Mouse (Mus musculus): Measurements from ENCODE around the gene Stx16. TPM values are rescaled to one million over a fixed set of nuclear protein-coding genes. Genes with fewer than 3 reads are reported as not detected.

The Stx16 gene
- total RNA-seq (2014; fragmentation: Nextera tagmentation): 29.5 and 37.2 TPM in 2 replicates
- 25.0 and 32.9 TPM in 2 replicates for total RNA-seq (2017)

DNA sequence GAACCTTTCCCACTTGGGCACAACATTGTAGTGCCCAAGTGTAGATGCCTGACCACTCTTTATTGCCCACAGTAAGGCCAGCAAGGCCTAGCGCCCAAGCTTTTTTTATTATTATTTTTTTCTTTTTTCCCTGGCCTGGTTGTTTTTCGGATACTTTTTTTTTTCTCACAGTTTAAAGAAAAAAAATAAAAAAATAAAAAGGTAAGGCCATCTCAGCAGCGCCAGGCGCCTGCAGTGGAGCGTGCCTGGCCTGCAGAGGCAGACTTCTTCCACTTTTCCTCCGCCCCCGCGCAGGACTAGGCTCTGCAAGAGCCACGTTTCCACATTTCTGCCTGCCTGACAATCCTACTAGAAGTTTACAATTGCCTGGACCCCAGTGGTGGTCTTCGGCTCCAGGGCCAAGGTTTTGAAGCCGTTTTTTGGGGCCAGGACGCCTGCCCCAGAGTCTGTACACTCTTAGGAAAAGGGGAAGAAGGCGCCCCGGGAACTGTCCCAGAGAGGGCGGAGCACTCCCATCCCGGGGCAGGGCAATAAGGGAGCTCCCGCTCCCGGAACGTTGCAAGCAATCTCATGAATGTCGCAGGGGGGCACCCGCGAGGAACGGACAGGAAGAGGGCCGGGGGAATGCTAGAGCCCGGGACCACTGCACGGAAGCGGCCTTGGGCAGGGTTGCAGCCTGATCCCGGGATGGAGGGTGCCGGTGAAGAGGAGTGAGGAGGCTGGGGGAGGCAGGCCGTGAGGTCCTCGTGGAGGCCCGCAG lies at the start of gene Stx16:
Gene Stx16, plus strand, starts transcription at position 636 of the 760 bp plus-strand sequence.
- peak; percentile 87 for ATAC-seq (replicated peaks; ENCODE audit: low FRiP score, low TSS enrichment, poor library complexity, severe bottlenecking)

GRCm38 (mm10) chr2:174026406-174026805 lies 49.7 kb upstream of the Stx16 start:
- no peak for ATAC-seq (replicated peaks; ENCODE audit: low FRiP score, low TSS enrichment, poor library complexity, severe bottlenecking)

GRCm38 (mm10) chr2:174033257-174033800 lies 42.8 kb upstream of the Stx16 start:
- ATAC-seq (replicated peaks; ENCODE audit: low FRiP score, low TSS enrichment, poor library complexity, severe bottlenecking): no peak

DNA sequence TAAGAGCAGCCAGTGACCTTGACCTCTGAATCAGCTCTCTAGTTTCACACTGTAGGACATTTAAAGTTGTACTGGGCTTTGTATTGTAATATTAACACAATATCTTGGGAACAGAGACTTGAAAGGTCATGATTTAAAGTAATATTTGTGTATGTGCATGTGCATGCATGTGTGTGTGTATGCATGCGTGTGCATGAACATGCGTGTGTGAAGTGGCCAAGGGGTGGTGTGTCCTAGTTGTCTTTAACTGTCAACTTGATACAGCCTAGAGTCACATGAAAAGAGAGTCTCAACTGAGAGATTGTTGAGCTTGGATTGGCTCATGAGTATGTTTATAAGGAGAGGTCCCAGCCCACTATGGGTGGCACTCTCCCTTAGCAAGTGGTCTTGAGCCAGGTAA lies 28.5 kb upstream of the Stx16 start:
- no peak for ATAC-seq (replicated peaks; ENCODE audit: low FRiP score, low TSS enrichment, poor library complexity, severe bottlenecking)

- ATAC-seq (replicated peaks; ENCODE audit: low FRiP score, low TSS enrichment, poor library complexity, severe bottlenecking): no peak
Measured at GRCm38 (mm10) chr2:174049481-174050338, 26.4 kb upstream of the Stx16 start.

- ATAC-seq (replicated peaks; ENCODE audit: low FRiP score, low TSS enrichment, poor library complexity, severe bottlenecking): no peak
Measured at GRCm38 (mm10) chr2:174050339-174050685, 25.8 kb upstream of the Stx16 start.

DNA sequence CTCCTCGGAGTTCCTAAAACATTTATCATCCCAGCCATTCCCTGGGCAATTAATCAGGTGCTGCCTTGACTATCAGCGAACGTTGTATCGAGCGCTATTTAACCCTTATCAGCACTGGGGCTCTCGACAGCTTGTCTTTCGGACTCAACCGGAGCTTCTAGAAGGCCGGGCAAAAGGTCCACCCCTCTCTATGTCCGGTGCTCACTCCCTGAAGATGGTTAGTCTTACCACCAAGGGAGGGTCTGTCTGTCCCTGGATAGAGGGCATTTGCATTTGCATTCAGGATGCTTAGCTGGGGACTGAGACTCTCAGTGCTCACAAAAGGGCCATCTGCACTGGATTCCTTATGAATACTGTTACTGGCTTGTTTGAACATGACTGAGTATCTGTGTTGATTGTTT lies 25.0 kb upstream of the Stx16 start:
- no peak for ATAC-seq (replicated peaks; ENCODE audit: low FRiP score, low TSS enrichment, poor library complexity, severe bottlenecking)

GRCm38 (mm10) chr2:174054496-174054895 lies 21.6 kb upstream of the Stx16 start:
- no peak for ATAC-seq (replicated peaks; ENCODE audit: low FRiP score, low TSS enrichment, poor library complexity, severe bottlenecking)

GRCm38 (mm10) chr2:174057730-174058129 lies 18.4 kb upstream of the Stx16 start:
- ATAC-seq (replicated peaks; ENCODE audit: low FRiP score, low TSS enrichment, poor library complexity, severe bottlenecking): no peak

GRCm38 (mm10) chr2:174058316-174058939 lies 17.7 kb upstream of the Stx16 start:
- no peak for ATAC-seq (replicated peaks; ENCODE audit: low FRiP score, low TSS enrichment, poor library complexity, severe bottlenecking)

DNA sequence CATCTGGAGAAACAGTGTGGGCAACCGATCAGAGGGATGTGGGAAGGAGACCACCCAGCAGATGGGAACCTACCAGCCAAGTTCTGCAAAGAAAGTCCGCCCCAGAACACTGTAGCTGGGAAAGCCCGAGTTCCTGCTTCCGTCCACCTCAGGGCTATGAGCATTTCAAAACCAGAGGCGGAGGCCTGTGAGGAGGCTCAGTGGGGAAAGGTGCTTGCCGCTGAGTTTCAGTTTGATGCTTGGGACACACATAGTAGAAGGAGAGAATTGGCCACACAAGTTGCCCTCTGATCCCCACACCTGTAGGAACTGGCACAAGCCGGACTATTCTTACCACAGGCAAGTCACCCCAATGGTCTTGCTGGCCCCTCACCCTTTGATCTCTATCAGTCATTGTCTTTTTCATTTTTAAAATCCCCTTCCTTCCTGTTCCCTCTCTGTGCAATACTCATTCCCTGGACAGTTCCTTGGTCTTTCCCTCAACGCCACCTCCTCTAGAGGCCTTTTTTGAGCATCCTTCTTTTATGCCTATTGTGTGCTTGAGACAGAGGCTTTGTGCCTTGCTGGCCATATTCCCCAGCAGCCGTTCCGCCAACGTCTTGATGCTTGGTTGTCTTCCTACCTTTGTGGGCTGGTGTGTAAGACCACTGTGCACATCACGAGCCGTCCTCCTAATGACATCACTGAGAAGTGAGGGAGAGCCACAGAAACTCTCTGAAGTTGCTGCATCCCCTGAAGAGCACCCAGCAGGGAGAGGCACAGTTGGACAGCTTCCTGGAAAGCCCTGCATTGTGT lies 16.3 kb upstream of the Stx16 start:
- no peak for ATAC-seq (replicated peaks; ENCODE audit: low FRiP score, low TSS enrichment, poor library complexity, severe bottlenecking)

DNA sequence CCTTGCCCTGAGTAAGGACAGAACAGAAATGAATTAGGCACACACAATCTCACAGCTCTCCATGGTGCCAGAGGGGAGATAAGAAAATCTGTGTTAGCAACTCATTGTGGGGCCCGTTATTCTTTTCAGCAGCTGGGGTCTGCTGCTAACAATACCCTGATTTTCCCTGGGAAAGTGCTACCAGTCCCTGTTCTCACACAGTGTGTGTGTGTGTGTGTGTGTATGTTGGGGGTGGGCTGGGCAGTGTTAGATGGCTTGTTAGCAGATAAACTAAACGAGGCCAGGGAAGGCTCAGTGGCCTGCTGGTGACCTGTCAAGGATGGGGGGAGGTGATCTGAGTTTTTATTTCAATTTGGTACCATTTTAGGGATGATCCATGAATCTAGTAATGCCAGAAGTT lies 14.9 kb upstream of the Stx16 start:
- ATAC-seq (replicated peaks; ENCODE audit: low FRiP score, low TSS enrichment, poor library complexity, severe bottlenecking): no peak

DNA sequence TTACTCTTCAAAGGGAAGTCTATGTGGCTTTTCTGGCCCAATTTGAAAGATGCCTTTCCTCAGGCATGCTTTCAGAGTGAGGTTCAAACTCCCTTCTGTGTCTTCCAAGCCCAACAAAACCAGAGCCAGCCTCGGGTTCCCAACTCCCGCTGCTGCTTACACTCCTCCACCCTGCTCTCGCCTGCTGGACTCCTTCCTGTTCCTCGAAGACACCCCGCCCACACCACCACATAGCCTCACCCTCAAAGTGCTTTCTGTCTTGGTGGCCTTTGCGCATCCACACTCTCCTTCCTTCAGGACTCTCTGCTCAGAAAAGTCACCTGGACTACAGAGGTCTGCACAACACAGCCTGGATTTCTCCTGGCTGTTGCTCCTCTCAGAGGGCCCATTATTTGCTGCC lies 13.0 kb upstream of the Stx16 start:
- no peak for ATAC-seq (replicated peaks; ENCODE audit: low FRiP score, low TSS enrichment, poor library complexity, severe bottlenecking)

DNA sequence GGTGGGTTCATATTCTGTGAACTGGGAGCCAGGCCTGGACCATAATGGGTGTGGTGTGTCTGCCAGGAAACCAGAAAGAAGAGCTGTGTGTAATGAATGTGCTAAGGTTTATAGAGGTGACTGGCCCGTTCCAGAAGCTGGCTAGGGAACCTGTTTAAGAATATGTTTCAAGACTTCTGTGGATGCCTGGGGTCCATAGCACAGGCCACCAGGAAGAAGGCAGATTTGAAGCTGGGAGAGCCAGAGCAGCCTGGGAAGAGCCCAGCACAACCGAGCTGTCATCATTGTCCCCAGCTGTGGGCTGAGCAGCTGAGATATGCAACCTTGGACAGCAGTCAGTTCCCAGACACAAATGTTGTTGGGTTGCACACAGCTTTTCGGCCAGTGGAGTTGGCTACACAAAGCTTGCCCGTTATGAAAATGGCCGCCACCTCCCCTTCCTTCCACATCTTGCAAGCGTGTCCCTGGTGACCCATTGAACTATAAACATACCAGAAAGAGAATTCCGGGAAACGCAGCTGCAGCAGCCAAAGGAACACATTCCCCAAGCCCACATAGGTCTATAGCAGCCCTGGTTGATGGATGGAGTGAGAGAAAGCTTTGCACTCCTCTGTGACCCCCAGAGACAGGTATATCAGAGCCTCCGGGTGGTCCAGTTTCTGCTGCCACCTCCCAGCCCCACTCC lies 12.4 kb upstream of the Stx16 start:
- ATAC-seq (replicated peaks; ENCODE audit: low FRiP score, low TSS enrichment, poor library complexity, severe bottlenecking): no peak

DNA sequence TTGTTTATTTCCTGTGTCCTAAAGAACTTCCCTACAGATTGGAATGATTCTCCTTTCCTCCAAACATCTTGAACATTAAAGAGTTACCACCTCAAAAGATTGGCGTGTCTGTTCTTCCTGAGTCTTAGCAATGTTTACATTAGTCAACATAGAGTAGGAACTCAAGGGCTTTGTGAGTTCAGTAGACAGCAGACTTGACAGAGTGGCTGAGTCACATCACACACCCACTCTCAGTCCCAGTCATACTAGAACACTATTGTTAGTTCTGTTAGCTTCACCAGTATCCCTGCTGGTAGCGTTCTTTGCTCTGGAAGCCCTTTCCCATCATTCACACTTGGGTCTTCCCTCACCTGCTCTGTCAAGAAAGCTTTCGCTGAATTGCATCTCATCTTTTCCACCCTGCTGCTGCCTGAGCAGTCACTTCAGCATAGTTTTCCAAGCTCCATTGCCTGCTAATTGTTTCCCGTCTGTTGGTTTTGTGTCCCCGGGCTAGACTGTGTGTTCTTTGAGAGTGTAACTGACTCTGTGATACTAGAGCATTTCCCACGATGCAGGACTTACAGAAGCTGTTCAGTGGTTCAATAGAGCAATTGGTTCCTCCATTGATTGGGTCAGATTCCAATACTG lies 8.2 kb upstream of the Stx16 start:
- ATAC-seq (replicated peaks; ENCODE audit: low FRiP score, low TSS enrichment, poor library complexity, severe bottlenecking): no peak

DNA sequence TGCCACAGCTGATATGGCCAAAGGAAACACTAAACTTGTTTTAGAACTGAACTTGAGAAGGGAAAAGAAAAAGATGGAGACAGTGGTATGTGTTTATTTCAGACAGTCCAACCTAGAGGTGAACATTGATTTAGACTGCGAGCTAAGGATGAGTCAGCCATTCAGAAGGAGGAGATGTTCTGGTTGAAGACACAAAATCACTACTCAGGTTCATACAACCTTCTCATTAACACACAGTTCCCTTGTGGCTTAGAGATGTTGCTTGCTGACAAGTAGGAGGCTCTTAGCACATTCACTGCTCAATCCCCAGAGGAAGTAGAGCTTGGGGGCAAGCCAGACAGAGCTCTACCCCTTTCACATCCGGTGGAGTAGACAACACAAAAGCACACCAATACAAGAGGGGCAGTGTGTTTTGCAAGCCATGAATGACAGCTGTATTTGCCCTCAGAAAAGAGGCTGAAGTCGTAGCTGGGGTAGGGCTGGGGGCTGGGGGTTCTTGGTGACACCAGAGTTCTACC lies 6.5 kb upstream of the Stx16 start:
- ATAC-seq (replicated peaks; ENCODE audit: low FRiP score, low TSS enrichment, poor library complexity, severe bottlenecking): no peak

- no peak for ATAC-seq (replicated peaks; ENCODE audit: low FRiP score, low TSS enrichment, poor library complexity, severe bottlenecking)
Measured at GRCm38 (mm10) chr2:174071406-174071805, 4.7 kb upstream of the Stx16 start.

- no peak for ATAC-seq (replicated peaks; ENCODE audit: low FRiP score, low TSS enrichment, poor library complexity, severe bottlenecking)
Measured at GRCm38 (mm10) chr2:174073156-174073790, 2.8 kb upstream of the Stx16 start.
